Mouse (Mus musculus) midbrain, embryonic 14.5 days (tissue): ENCODE data around the gene Brk1. TPM values are rescaled to one million over a fixed set of nuclear protein-coding genes. Genes with fewer than 3 reads are reported as not detected.

Experiments used
- ATAC-seq: fragments of 200-750 bp; cut with Nextera tagmentation; 2 replicates; pipeline ENCODE4 v1.8.0; 2017; ENCODE audit warnings: moderate number of reproducible peaks, moderate library complexity; ENCODE audit not compliant: low FRiP score, low TSS enrichment
- DNase-seq: peaks from one replicate; pipeline ENCODE4 v3.0.0-alpha.2; 2015
- H3K27ac ChIP-seq: fragments of 300-500 bp; sonication (generic); replicated peaks from 2 replicates; pipeline ENCODE4 v1.5.1; 2014; ENCODE audit warnings: mild to moderate bottlenecking, low read depth, low read length, moderate library complexity
- H3K27me3 ChIP-seq: fragments of 300-500 bp; sonication (generic); 2 replicates; pipeline ENCODE4 v1.6.1; 2014; ENCODE audit warnings: low read length, control low read depth, mixed read lengths; ENCODE audit not compliant: control insufficient read depth, insufficient read depth
- H3K36me3 ChIP-seq: fragments of 300-500 bp; sonication (generic); 2 replicates; pipeline ENCODE4 v1.6.1; 2014; ENCODE audit warnings: low read length, control low read depth; ENCODE audit not compliant: control insufficient read depth, insufficient read depth
- H3K4me1 ChIP-seq: fragments of 300-500 bp; sonication (generic); 2 replicates; pipeline ENCODE4 v1.6.1; 2014; ENCODE audit warnings: mild to moderate bottlenecking, antibody characterized with exemption, low read length, control low read depth; ENCODE audit not compliant: control insufficient read depth, insufficient read depth
- H3K4me2 ChIP-seq: fragments of 300-500 bp; sonication (generic); 2 replicates; pipeline ENCODE4 v1.6.1; 2014; ENCODE audit warnings: mild to moderate bottlenecking, low read length, moderate library complexity
- H3K4me3 ChIP-seq: fragments of 300-500 bp; sonication (generic); replicated peaks from 2 replicates; pipeline ENCODE4 v1.5.1; 2014; ENCODE audit warnings: low read depth, low read length
- H3K9ac ChIP-seq: fragments of 300-500 bp; sonication (generic); replicated peaks from 2 replicates; pipeline ENCODE4 v1.6.1; 2014; ENCODE audit warnings: mild to moderate bottlenecking, low read length, moderate library complexity
- H3K9me3 ChIP-seq: fragments of 300-500 bp; sonication (generic); 2 replicates; pipeline ENCODE4 v1.6.1; 2016; ENCODE audit warnings: low read length, control low read depth, mixed read lengths; ENCODE audit not compliant: control insufficient read depth
- WGBS: fragments of 180-500 bp; shearing (Covaris S2); extraction: QIAGEN DNeasy Blood & Tissue Kit; methylation state at CpG from one replicate; pipeline ENCODE4 v1.1.7; 2014; 5-methylcytosine and 5-hydroxymethylcytosine counted together
- polyA plus RNA-seq: library from polyadenylated mRNA; unstranded; fragments of >200 nt; fragmentation: Nextera tagmentation; extraction: Ambion mirVana; gene quantifications from 2 replicates; pipeline ENCODE4 v1.2.1, GENCODE M21; 2014

Brk1 gene
- polyA plus RNA-seq, 1 experiment from 2014 or later: 258 TPM

GRCm38 (mm10) chr6:113660492-113661352 lies 56.1 kb downstream of the Brk1 start:
- H3K4me1 ChIP-seq: no peaks in the 10 kb centered on the region
- no peak for ATAC-seq
- H3K27me3 ChIP-seq: no peaks in the 10 kb centered on the region
- no peak overlapping the region for H3K4me2 ChIP-seq
- no peak for DNase-seq
- H3K36me3 ChIP-seq: no peaks in the 10 kb centered on the region
- no peak overlapping the region for H3K4me3 ChIP-seq
- no peak overlapping the region for H3K27ac ChIP-seq
- H3K9ac ChIP-seq: no peak overlapping the region
- 73% methylated on average over 14 of the region's 14 CpGs for WGBS
- no peaks in the 10 kb centered on the region for H3K9me3 ChIP-seq

GRCm38 (mm10) chr6:113661353-113662241 lies 57.0 kb downstream of the Brk1 start:
- H3K27ac ChIP-seq: no peak overlapping the region
- no peaks in the 10 kb centered on the region for H3K4me1 ChIP-seq
- WGBS: 72% methylated on average over 12 of the region's 12 CpGs
- no peaks in the 10 kb centered on the region for H3K9me3 ChIP-seq
- H3K9ac ChIP-seq: no peak overlapping the region
- no peaks in the 10 kb centered on the region for H3K36me3 ChIP-seq
- H3K27me3 ChIP-seq: no peaks in the 10 kb centered on the region
- ATAC-seq (no peak), DNase-seq (no peak)
- H3K4me2 ChIP-seq: no peak overlapping the region
- H3K4me3 ChIP-seq: no peak overlapping the region

GRCm38 (mm10) chr6:113662964-113663700 lies 58.6 kb downstream of the Brk1 start:
- Histone ChIP-seq H3K9ac (no peak overlapping the region), H3K4me1 (no peaks in the 10 kb centered on the region), H3K4me3 (no peak overlapping the region), H3K27me3 (no peaks in the 10 kb centered on the region), H3K27ac (no peak overlapping the region), H3K9me3 (no peaks in the 10 kb centered on the region), H3K4me2 (no peak overlapping the region), H3K36me3 (no peaks in the 10 kb centered on the region)
- 98% methylated on average over 8 of the region's 8 CpGs for WGBS
- DNase-seq: no peak
- ATAC-seq: no peak

GRCm38 (mm10) chr6:113664305-113664704 lies 59.7 kb downstream of the Brk1 start:
- no peak overlapping the region for H3K4me2 ChIP-seq
- H3K27ac ChIP-seq: no peak overlapping the region
- no peak overlapping the region for H3K4me3 ChIP-seq
- no peaks in the 10 kb centered on the region for H3K27me3 ChIP-seq
- DNase-seq (no peak), ATAC-seq (no peak)
- no peaks in the 10 kb centered on the region for H3K9me3 ChIP-seq
- 83% methylated on average over 7 of the region's 7 CpGs for WGBS
- no peaks in the 10 kb centered on the region for H3K4me1 ChIP-seq
- H3K36me3 ChIP-seq: no peaks in the 10 kb centered on the region
- no peak overlapping the region for H3K9ac ChIP-seq

Other genes starting within 250 kb of the Brk1 start
- gene Tada3, start 226.9 kb upstream of the Brk1 start, polyA plus RNA-seq: 72.2 and 81.9 TPM in 2 replicates
- 234 and 394 TPM in 2 replicates for gene Arpc4, start 226.7 kb upstream of the Brk1 start, polyA plus RNA-seq
- 7.3 and 7.8 TPM in 2 replicates for gene Ttll3, start 215.5 kb upstream of the Brk1 start, polyA plus RNA-seq
- gene Rpusd3, start 185.4 kb upstream of the Brk1 start, polyA plus RNA-seq: 20.7 and 24.6 TPM in 2 replicates
- gene Cidec, start 169.0 kb upstream of the Brk1 start, polyA plus RNA-seq: not detected in 2 replicates
- gene Jagn1, start 162.2 kb upstream of the Brk1 start, polyA plus RNA-seq: 86.1 and 96.9 TPM in 2 replicates
- gene Il17re, start 146.3 kb upstream of the Brk1 start, polyA plus RNA-seq: 0.09 TPM in 1 of 2 replicates, not detected in the other
- 0.77 and 0.93 TPM in 2 replicates for gene Il17rc, start 133.3 kb upstream of the Brk1 start, polyA plus RNA-seq
- gene Creld1, start 121.5 kb upstream of the Brk1 start, polyA plus RNA-seq: 49.7 and 51.1 TPM in 2 replicates
- gene Prrt3, start 102.8 kb upstream of the Brk1 start, polyA plus RNA-seq: 8.2 and 10.6 TPM in 2 replicates
- gene Emc3, start 73.1 kb upstream of the Brk1 start, polyA plus RNA-seq: 91.9 and 100 TPM in 2 replicates
- 2.1 and 3.7 TPM in 2 replicates for gene Fancd2, start 73.1 kb upstream of the Brk1 start, polyA plus RNA-seq
- gene Fancd2os, start 4.1 kb upstream of the Brk1 start, polyA plus RNA-seq: not detected in 2 replicates
- gene Vhl, start 19.2 kb downstream of the Brk1 start, polyA plus RNA-seq: 74.8 and 85.2 TPM in 2 replicates
- 0.42 and 1.0 TPM in 2 replicates for gene Irak2, start 33.7 kb downstream of the Brk1 start, polyA plus RNA-seq
- 2.1 and 3.3 TPM in 2 replicates for gene Tatdn2, start 92.3 kb downstream of the Brk1 start, polyA plus RNA-seq
- 0.42 and 0.63 TPM in 2 replicates for gene Ghrl, start 115.1 kb downstream of the Brk1 start, polyA plus RNA-seq
- 205 and 211 TPM in 2 replicates for gene Sec13, start 136.0 kb downstream of the Brk1 start, polyA plus RNA-seq